Mouse (Mus musculus): ENCODE data around the gene Acaa1a.

The Acaa1a gene

DNA sequence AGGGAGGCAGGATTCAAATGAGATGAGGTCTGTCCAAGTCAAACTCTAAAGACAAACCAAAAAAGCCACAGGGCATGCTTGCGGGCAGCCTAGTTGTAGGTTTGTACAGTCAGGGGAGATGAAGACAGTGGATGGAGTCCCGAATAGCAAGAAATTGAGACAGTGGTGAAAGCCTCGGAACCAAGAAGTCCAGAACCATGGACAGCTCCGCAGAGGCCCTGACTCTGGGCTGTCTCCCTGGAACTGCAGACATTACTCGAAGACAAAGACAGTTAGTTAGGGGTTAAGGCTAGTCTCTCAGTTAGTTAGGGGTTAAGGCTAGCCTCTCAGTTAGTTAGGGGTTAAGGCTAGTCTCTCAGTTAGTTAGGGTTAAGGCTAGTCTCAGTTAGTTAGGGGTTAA lies 49.5 kb downstream of the Acaa1a start:
- in situ Hi-C loops (cut with MboI): no loop called here

DNA sequence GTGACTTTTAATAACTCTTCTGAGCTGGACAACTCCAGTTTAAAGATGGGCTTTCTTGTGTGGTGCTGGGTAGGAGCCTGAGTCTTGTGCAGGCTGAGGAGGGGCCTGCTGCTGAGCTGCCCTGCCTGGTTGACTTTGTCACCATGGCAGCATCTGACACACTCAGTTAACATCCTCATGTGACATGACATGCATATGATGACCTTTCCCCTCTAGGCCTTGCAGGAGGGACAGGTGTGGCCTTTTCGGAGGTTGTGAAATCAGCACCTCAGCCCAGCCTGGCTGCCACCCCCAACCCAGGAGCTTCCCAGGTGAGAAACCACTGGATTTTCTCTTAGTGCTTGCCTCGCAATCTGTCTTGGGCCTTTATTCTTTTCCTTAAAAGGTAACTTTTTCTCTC lies 50.7 kb downstream of the Acaa1a start:
- in situ Hi-C loops (cut with MboI): no loop called here

DNA sequence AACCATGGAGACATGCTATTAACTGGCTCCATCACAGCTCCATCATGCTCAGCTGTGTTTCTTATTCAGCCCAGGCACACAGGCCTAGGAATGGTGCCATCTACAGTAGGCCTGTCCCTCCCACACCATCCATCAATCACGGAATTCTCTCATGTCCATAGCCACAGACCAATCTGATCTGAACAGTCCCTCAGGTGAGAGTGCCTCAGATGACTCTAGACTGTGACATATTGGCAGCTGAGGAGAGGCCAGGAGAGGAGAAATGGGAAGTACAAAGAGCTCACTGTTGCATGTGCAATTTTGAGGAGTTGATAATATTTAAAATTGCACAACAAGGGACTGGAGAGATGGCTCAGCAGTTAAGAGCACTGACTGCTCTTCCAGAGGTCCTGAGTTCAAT lies 55.3 kb downstream of the Acaa1a start:
- in situ Hi-C loops (cut with MboI): no loop called here

All from mature B cell (primary cell).